Mouse (Mus musculus): ENCODE measurements at regions not wholly inside any gene's neighbourhood (a gene's known extent, or its start where the extent isn't known, plus 50 kb on each side); places are given as distances from the start of the nearest gene placed in this dataset.
"Not testable (repeated sequence)": the region's sequence is repeated elsewhere in the genome, so short reads cannot be mapped to it uniquely, and the experiment has no call there.

DNA sequence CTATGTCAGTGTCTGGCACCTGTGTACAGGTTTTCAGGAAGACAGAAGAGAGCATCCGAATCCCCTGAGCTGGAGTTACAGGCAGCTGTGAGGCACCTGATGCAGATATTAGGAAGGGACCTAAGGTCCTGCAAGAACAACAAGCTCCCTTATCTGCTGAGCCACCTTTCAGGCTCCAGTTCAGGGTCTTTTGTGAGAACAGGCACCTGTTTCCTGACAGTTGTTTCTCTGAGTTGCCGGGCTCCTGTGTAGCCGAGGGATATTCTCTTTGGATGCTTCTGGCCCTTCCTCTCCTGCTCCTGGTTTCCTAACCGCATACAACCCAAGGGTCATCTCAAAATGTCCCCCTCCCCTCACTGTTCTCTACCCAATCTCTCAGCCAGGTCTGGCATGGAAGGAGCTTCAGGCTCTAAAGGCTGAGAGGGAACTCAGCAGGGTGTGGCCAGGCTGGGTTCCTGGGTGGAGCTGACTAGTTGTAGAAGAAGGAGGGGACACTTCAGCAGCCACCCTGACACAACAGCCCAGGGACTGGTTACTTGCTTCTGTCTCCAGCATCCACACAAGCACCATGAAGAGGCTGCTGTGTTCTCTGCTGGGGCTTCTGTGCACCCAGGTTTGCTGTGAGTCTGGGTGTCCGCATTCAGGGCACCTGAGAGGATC is 619.5 kb downstream of the Dad1 start:
- TF ChIP-seq CTCF, POLR2A (IDR thresholded peaks at IDR 0.05; ENCODE audit: insufficient read depth, low read depth, low read length): not testable (repeated sequence)

All from olfactory bulb, adult 2 months (tissue).